Mouse (Mus musculus) forebrain, embryonic 14.5 days (tissue): Measurements from ENCODE around the gene Fyb. TPM values are rescaled to one million over a fixed set of nuclear protein-coding genes. Genes with fewer than 3 reads are reported as not detected.

Experiments
- ATAC-seq: fragments of 200-750 bp; cut with Nextera tagmentation; 2 replicates; pipeline ENCODE4 v1.8.0; 2017; ENCODE audit warnings: mild to moderate bottlenecking, moderate library complexity
- DNase-seq: peaks from one replicate; pipeline ENCODE4 v3.0.0-alpha.2; 2015; ENCODE audit warnings: low spot score
- H3K27ac ChIP-seq: fragments of 300-500 bp; sonication (generic); 2 replicates; pipeline ENCODE4 v1.5.1; 2014; ENCODE audit warnings: low read depth, mild to moderate bottlenecking, control low read depth, low read length, moderate library complexity
- H3K27me3 ChIP-seq: fragments of 300-500 bp; sonication (generic); replicated peaks from 2 replicates; pipeline ENCODE4 v1.6.1; 2014; ENCODE audit warnings: low read length, control low read depth, mixed read lengths; ENCODE audit not compliant: control insufficient read depth, insufficient read depth
- H3K36me3 ChIP-seq: fragments of 300-500 bp; sonication (generic); 2 replicates; pipeline ENCODE4 v1.6.1; 2014; ENCODE audit warnings: low read length, control low read depth; ENCODE audit not compliant: control insufficient read depth, insufficient read depth
- H3K4me1 ChIP-seq: fragments of 300-500 bp; sonication (generic); 2 replicates; pipeline ENCODE4 v1.6.1; 2014; ENCODE audit warnings: antibody characterized with exemption, low read length, control low read depth; ENCODE audit not compliant: control insufficient read depth, insufficient read depth
- H3K4me2 ChIP-seq: fragments of 300-500 bp; sonication (generic); 2 replicates; pipeline ENCODE4 v1.6.1; 2014; ENCODE audit warnings: mild to moderate bottlenecking, control low read depth, low read length
- H3K4me3 ChIP-seq: fragments of 300-500 bp; sonication (generic); 2 replicates; pipeline ENCODE4 v1.5.1; 2014; ENCODE audit warnings: low read depth, low read length, control low read depth
- H3K9ac ChIP-seq: fragments of 300-500 bp; sonication (generic); 2 replicates; pipeline ENCODE4 v1.6.1; 2014; ENCODE audit warnings: mild to moderate bottlenecking, low read length, control low read depth, moderate library complexity
- H3K9me3 ChIP-seq: fragments of 300-500 bp; sonication (generic); replicated peaks from 2 replicates; pipeline ENCODE4 v1.6.1; 2016; ENCODE audit warnings: low read length, control low read depth, mixed read lengths; ENCODE audit not compliant: control insufficient read depth
- WGBS: fragments of 180-500 bp; shearing (Covaris S2); extraction: QIAGEN DNeasy Blood & Tissue Kit; methylation state at CpG from one replicate; pipeline ENCODE4 v1.1.7; 2014; 5-methylcytosine and 5-hydroxymethylcytosine counted together
- polyA plus RNA-seq: library from polyadenylated mRNA; unstranded; fragments of >200 nt; fragmentation: Nextera tagmentation; extraction: Ambion mirVana; gene quantifications from 2 replicates; pipeline ENCODE4 v1.2.1, GENCODE M21; 2014

Fyb gene
- polyA plus RNA-seq = 1.7 and 2.2 TPM in 2 replicates

DNA sequence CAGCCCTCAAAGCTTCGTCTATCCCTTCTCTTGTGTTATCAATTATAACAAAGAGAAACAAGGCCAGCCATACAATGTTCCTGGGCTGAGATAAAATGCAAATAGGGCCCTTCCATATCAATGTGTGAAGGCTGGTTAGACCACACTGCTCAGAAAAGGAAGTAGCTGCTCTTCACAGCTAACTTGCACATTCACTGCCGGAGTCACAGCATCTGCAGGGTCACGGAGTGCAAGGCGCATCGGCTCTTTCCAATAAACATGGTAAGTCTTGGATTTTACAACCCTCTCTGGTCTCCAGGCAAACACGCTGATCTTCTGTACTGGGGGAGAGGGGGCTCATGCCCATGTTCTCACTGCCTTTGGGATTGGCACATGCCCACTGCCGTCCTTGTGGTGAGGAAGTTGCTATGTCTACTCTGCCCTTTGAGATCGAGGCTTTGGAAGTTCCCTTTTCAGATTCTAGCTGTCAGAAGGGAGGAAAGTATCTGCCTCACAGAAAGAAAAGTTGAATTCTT is at the start of gene Fyb:
Fyb (plus strand) TSS at position 201 of the 515 bp plus-strand sequence.
- Histone ChIP-seq H3K9ac (no peak within 1 kb of the TSS), H3K36me3 (no peaks in the 10 kb centered on the region), H3K4me2 (no peak within 1 kb of the TSS), H3K27me3 (no peaks in the 10 kb centered on the region), H3K4me3 (no peak within 1 kb of the TSS), H3K4me1 (no peaks in the 10 kb centered on the region), H3K9me3 (no peaks in the 10 kb centered on the region), H3K27ac (no peak within 1 kb of the TSS)
- DNase-seq = no peak
- 90% methylated on average over 8 of the region's 8 CpGs for WGBS
- no peak for ATAC-seq

DNA sequence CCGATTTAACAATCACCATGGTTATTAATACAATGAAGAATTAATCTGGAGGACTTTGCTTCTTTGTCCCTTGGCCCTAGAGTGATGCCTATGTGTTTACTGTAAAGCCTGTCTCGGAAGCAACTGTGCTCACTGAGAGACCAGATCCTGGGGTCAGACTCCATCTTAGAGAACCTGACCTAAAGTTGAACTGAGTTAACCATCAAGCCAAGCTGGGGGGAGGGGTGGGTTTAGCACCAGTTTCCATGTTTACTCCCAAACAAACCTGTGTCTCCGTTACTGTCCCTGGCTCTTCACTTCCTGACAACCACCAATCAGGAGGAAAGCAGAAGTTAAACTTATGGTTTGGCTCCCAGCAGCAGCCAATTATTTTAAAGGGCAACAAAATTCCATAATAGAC is 39.1 kb upstream of the Fyb start:
- H3K9ac ChIP-seq = no peak overlapping the region
- ATAC-seq = no peak
- 80% methylated on average over 3 of the region's 3 CpGs for WGBS

DNA sequence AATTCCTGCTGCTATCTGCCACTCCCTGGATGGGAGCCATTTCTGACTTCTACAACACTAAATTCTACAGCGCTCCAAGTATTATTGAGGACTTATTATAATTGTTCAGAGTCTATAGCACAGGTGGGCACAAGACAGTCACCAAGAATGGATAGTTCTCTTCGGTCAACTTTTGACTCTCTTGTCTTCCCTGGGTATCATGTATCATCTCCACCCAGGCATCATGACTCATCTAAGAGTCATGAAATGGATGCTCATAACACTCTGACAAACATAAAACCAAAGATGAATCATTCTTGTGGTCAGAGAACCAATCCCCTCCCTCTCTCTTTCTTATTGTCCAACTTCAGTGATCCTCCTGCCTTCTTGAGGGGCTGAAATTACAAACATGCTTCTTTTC is 30.3 kb upstream of the Fyb start:
- no peak overlapping the region for H3K27ac ChIP-seq
- H3K4me1 ChIP-seq = no peaks in the 10 kb centered on the region
- H3K4me2 ChIP-seq = no peak overlapping the region
- no peak overlapping the region for H3K4me3 ChIP-seq
- no peaks in the 10 kb centered on the region for H3K36me3 ChIP-seq
- H3K9me3 ChIP-seq = no peaks in the 10 kb centered on the region
- no peaks in the 10 kb centered on the region for H3K27me3 ChIP-seq
- DNase-seq (no peak), ATAC-seq (no peak)
- 94% methylated on average over 2 of the region's 2 CpGs for WGBS
- H3K9ac ChIP-seq = no peak overlapping the region

More for the DNA sequence above, 39.1 kb upstream of the Fyb start:
- H3K4me1 ChIP-seq = no peaks in the 10 kb centered on the region
- H3K4me2 ChIP-seq = no peak overlapping the region
- H3K27ac ChIP-seq = no peak overlapping the region
- no peaks in the 10 kb centered on the region for H3K9me3 ChIP-seq
- no peaks in the 10 kb centered on the region for H3K27me3 ChIP-seq
- DNase-seq = no peak
- no peak overlapping the region for H3K4me3 ChIP-seq
- no peaks in the 10 kb centered on the region for H3K36me3 ChIP-seq

DNA sequence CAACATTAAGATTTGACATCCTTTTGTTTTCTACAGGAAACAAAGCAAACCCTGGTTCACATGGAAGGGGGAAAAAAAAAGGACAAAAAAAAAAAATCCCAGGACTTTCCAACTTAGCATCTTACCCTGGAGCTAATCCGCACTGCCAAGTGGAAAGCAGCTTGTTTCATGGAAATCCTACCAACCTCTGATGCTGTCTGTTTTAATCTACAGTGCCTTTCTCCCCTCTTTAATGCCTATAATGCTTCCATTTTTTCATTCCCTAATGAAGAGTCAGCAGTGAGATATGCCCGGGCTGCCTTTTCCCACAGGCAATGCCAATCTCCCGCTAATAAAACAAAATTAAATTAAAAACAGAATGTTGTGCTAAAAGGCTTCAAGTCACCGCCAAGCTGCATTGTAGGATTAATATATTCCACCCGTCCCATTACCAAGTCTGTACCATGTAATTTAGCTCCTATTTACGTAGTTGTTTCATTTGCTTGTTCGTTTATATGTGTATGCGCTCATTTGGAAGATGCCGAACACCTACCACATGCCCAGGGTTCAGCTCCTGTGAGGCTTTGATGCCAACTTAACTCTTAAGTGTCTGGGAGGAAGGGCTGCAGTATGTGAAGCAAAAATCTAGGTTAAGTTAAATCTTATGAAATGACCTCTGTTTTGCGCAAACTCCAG is 24.1 kb upstream of the Fyb start:
- WGBS = 40% methylated on average over 10 of the region's 10 CpGs
- Histone ChIP-seq H3K9me3 (no peaks in the 10 kb centered on the region), H3K4me1 (no peaks in the 10 kb centered on the region), H3K9ac (no peak overlapping the region), H3K27ac (no peak overlapping the region), H3K4me2 (no peak overlapping the region; the same call in 1 of the 2 replicates), H3K36me3 (no peaks in the 10 kb centered on the region), H3K4me3 (no peak overlapping the region), H3K27me3 (no peaks in the 10 kb centered on the region)
- ATAC-seq (peak; percentile 62), DNase-seq (peak; percentile 28)

DNA sequence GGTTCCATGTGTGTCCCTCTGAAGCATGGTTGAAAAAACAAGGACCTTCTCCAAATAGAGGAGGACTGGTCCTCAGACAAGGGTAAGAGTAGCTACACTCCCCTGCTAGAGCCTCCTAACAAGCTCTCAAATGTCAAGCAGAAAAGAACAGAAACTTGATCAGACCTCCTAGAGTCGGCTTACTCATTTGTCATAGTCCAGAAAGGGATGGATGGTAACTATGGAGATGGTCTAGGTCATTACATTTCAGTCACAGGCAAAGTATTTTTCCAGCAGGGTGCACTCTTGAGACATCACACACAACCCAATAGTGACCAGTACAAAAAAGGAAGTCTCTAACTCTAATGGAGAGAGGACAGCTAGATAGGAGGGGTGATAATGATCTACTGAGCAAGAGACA is 21.9 kb upstream of the Fyb start:
- ATAC-seq (no peak), DNase-seq (no peak)
- no peaks in the 10 kb centered on the region for H3K27me3 ChIP-seq
- 70% methylated on average over 1 of the region's 1 CpGs for WGBS
- no peak overlapping the region for H3K9ac ChIP-seq
- H3K4me3 ChIP-seq = no peak overlapping the region
- no peak overlapping the region for H3K27ac ChIP-seq
- H3K4me1 ChIP-seq = no peaks in the 10 kb centered on the region
- H3K36me3 ChIP-seq = no peaks in the 10 kb centered on the region
- no peak overlapping the region for H3K4me2 ChIP-seq
- no peaks in the 10 kb centered on the region for H3K9me3 ChIP-seq

DNA sequence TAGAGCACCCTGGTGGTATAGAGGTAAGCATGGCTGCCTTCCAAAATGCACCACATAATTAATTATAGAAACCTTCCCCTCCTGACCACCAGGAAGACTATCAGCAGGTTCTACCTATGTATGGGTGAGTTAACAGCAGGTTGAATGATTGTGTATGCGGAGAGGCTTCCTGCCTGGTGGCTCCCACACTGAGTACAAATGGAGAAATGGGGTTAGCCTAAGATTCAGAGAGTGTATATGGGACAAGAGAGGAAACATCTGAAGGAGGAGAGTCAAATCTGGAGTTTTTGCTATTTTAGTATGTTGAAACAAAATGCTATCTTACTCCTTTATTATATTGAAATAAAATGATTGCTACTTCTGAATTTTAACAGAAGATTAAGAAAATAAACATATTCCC is 5.1 kb upstream of the Fyb start:
- H3K36me3 ChIP-seq = no peaks in the 10 kb centered on the region
- no peaks in the 10 kb centered on the region for H3K4me1 ChIP-seq
- no peak overlapping the region for H3K27ac ChIP-seq
- H3K4me3 ChIP-seq = no peak overlapping the region
- DNase-seq = no peak
- no peak for ATAC-seq
- H3K9me3 ChIP-seq = no peaks in the 10 kb centered on the region
- no peaks in the 10 kb centered on the region for H3K27me3 ChIP-seq
- WGBS = 97% methylated on average over 1 of the region's 1 CpGs
- no peak overlapping the region for H3K9ac ChIP-seq
- H3K4me2 ChIP-seq = no peak overlapping the region

DNA sequence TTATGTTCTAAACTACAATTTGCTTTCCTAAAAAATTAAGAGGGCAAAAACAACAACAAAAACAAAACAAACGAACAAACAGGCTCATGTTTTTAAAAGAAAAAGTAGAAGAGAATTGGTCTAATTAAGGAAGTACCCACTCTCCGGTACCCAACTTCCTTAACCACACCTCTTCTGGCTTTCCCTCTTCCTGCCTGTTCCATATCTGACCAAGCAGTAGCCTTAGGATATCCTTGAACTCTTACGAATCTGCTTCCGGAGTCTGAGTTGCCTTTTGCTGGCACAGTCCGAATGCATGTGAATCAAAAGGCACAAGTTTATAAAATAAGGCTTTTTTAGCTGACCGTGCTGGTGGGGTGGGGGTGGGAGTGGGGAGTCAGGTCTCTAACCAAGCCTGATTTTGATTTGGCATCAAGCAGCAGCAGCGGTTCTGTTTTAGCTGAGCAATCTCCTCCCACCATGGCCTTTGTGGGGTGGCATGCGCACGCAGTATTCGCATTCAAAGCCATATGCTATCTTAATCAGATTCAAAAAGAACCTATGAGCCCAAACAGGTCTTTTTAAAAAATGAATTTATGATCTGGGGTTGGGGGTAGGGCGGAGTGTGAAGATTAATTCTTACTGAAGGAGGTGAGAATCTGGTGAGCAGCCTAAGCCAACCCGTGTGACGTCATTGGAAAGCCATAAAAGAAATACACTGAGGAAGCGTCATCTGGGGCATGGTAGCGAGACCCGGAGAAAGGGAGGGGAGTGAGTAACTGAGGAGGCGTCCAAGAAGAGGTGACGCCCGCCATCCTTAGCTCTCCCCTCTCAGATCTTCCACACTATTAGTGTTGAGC is 3.0 kb upstream of the Fyb start:
- Histone ChIP-seq H3K27me3 (no peaks in the 10 kb centered on the region), H3K9ac (no peak overlapping the region), H3K27ac (no peak overlapping the region), H3K4me3 (no peak overlapping the region), H3K9me3 (no peaks in the 10 kb centered on the region), H3K4me1 (no peaks in the 10 kb centered on the region), H3K36me3 (no peaks in the 10 kb centered on the region), H3K4me2 (no peak overlapping the region)
- ATAC-seq = no peak
- no peak for DNase-seq
- WGBS = 87% methylated on average over 19 of the region's 19 CpGs

DNA sequence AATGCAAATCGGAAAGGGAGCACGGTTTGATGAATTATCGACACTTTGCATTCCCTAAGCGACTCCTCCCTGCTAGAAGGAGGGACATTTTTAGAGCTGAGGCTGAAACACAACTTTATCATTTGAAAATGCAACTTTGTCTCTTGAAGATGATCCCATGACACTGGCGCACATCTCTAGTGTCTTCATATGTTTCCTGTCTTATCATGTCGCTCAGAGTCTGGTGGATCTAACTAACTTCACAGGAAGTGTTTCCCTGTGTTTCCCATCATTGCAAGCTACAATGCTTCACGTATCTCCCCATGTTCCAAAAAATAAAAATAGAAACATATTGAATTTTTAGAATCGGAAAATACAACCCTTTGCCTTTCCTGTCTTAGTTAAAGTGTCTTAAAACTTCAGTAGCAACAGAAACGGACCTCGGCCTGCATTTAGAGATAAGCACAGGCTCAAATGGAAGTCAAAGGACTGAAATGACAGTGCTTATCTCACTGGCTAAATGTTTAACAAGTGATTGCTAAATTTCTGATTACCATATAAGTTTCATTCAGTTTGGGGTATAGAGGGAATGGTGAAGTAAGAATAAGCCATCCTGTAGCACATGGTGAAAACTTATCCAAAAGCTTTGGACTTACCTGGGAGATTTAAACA is 2.0 kb upstream of the Fyb start:
- H3K9ac ChIP-seq = no peak overlapping the region
- no peaks in the 10 kb centered on the region for H3K27me3 ChIP-seq
- no peaks in the 10 kb centered on the region for H3K4me1 ChIP-seq
- WGBS = 91% methylated on average over 10 of the region's 10 CpGs
- no peak overlapping the region for H3K4me3 ChIP-seq
- H3K4me2 ChIP-seq = no peak overlapping the region
- ATAC-seq (no peak), DNase-seq (no peak)
- no peak overlapping the region for H3K27ac ChIP-seq
- no peaks in the 10 kb centered on the region for H3K36me3 ChIP-seq
- H3K9me3 ChIP-seq = no peaks in the 10 kb centered on the region
